Mouse (Mus musculus) stomach, postnatal 0 days (tissue): ENCODE data around the gene Serpina10. TPM values are rescaled to one million over a fixed set of nuclear protein-coding genes. Genes with fewer than 3 reads are reported as not detected.
"Not testable (repeated sequence)": the region's sequence is repeated elsewhere in the genome, so short reads cannot be mapped to it uniquely, and the experiment has no call there.

ENCODE experiments used
- ATAC-seq: fragments of 200-750 bp; cut with Nextera tagmentation; 2 replicates; pipeline ENCODE4 v1.8.0; 2017; ENCODE audit not compliant: low FRiP score, low TSS enrichment
- DNase-seq: peaks from one replicate; pipeline ENCODE4 v3.0.0-alpha.2; 2016; ENCODE audit warnings: low spot score
- H3K27ac ChIP-seq: fragments of 300-500 bp; sonication (generic); replicated peaks from 2 replicates; pipeline ENCODE4 v1.5.1; 2014; ENCODE audit warnings: mild to moderate bottlenecking, control low read depth
- H3K27me3 ChIP-seq: fragments of 300-500 bp; sonication (generic); 2 replicates; pipeline ENCODE4 v1.6.1; 2014; ENCODE audit warnings: low read length; ENCODE audit not compliant: control insufficient read depth, insufficient read depth
- H3K36me3 ChIP-seq: fragments of 300-500 bp; sonication (generic); 2 replicates; pipeline ENCODE4 v1.6.1; 2014; ENCODE audit warnings: low read length, mixed read lengths; ENCODE audit not compliant: control insufficient read depth, insufficient read depth
- H3K4me1 ChIP-seq: fragments of 300-500 bp; sonication (generic); replicated peaks from 2 replicates; pipeline ENCODE4 v1.6.1; 2014; ENCODE audit warnings: antibody characterized with exemption; ENCODE audit not compliant: control insufficient read depth, insufficient read depth
- H3K4me2 ChIP-seq: fragments of 300-500 bp; sonication (generic); replicated peaks from 2 replicates; pipeline ENCODE4 v1.6.1; 2014; ENCODE audit warnings: low read depth, mild to moderate bottlenecking, control low read depth, moderate library complexity
- H3K4me3 ChIP-seq: fragments of 300-500 bp; sonication (generic); 2 replicates; pipeline ENCODE4 v1.5.1; 2014; ENCODE audit warnings: low read depth, low read length, control low read depth
- H3K9ac ChIP-seq: fragments of 300-500 bp; sonication (generic); 2 replicates; pipeline ENCODE4 v1.6.1; 2014; ENCODE audit warnings: mild to moderate bottlenecking, low read length, control low read depth, mixed read lengths
- H3K9me3 ChIP-seq: fragments of 300-500 bp; sonication (generic); 2 replicates; pipeline ENCODE4 v1.6.1; 2016; ENCODE audit warnings: low read length; ENCODE audit not compliant: control insufficient read depth
- CTCF ChIP-seq: IDR thresholded peaks from 2 replicates; pipeline ENCODE4 v1.5.1; 2016; ENCODE audit warnings: antibody characterized with exemption, low read depth, mild to moderate bottlenecking, moderate library complexity
- EP300 ChIP-seq: optimal IDR thresholded peaks from 2 replicates; pipeline ENCODE3; 2016; ENCODE audit warnings: antibody characterized with exemption
- WGBS: fragments of 180-500 bp; shearing (Covaris S2); extraction: QIAGEN DNeasy Blood & Tissue Kit; methylation state at CpG from one replicate; pipeline ENCODE4 v1.1.7; 2014; 5-methylcytosine and 5-hydroxymethylcytosine counted together
- polyA plus RNA-seq: library from polyadenylated mRNA; unstranded; fragments of >200 nt; fragmentation: Nextera tagmentation; extraction: Ambion mirVana; gene quantifications from 2 replicates; pipeline ENCODE4 v1.2.1, GENCODE M21; 2015

The Serpina10 gene
- 0.10 and 0.13 TPM in 2 replicates for polyA plus RNA-seq

DNA sequence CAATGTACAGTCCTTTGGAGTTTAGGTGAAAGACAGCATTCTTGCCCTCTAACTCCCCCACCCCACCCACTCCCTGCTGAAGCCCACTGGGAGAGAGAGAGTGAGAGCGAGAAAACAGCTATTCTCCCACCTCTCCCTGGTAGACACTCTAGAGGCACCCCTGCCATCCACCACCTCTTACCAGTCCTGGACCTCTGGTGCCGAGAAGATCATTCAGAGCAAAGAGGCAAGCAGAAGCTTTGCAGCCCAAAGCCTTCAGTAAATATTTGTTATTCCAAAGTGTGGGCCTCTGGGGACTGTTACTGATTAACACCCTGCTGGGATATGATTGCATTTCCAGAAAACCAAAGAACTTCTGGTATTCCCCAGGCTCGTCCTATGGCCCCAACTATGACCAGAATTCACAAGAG lies at the start of gene Serpina10:
Serpina10 (minus strand) TSS at position 242 of the 410 bp plus-strand sequence.
- no peak within 1 kb of the TSS for H3K27ac ChIP-seq
- H3K4me2 ChIP-seq: no peak within 1 kb of the TSS
- TF ChIP-seq CTCF (no peak), EP300 (no peak)
- H3K4me3 ChIP-seq: no peak within 1 kb of the TSS
- H3K9me3 ChIP-seq: no peaks in the 10 kb centered on the region
- H3K9ac ChIP-seq: no peak within 1 kb of the TSS
- ATAC-seq (no peak), DNase-seq (no peak)
- no peaks in the 10 kb centered on the region for H3K36me3 ChIP-seq
- no peaks in the 10 kb centered on the region for H3K4me1 ChIP-seq
- no peaks in the 10 kb centered on the region for H3K27me3 ChIP-seq
- 63% methylated on average over 3 of the region's 3 CpGs for WGBS

DNA sequence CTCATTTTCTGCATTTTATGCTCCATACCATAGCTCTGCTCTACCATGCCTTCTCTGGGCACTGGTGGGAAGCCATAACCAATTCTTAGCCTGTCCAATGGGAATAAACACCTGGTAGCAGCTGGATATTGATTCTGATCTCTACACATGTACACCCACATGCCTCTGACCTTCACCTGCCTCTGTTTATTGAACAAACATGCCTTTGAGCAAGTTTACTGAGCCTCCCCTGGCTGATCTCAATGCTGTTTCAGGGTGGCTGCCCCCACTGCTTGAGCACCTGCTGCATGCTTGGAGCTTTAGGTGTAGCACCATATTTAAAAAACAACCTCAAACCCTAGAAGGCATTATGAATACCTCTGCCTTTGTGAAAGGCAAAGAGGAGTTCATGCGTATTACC lies 48.6 kb upstream of the Serpina10 start:
- H3K4me1 ChIP-seq, H3K9me3 ChIP-seq, H3K27me3 ChIP-seq, H3K36me3 ChIP-seq, ATAC-seq, H3K9ac ChIP-seq, DNase-seq, H3K4me3 ChIP-seq, H3K27ac ChIP-seq, H3K4me2 ChIP-seq: not testable (repeated sequence)
- 100% methylated on average over 1 of the region's 1 CpGs for WGBS

DNA sequence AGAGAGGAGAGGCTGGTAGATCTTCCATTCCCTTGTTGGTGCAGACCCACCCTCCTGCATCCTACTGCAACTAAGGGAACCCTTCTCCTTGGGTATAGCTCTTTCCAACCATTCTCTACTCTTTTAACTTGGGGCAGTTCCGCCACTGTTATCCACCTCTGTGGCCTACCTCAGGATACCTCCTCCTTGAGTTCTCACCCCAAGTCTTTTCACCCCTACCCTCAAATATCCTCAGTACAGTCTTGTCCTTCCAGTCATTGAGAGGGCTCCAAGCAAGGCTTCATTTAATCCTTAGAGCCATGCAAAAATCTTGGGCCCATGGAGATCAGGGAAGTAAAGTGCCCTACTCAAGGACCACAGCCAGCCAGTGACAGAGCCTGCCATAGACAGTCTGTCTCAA lies 44.8 kb upstream of the Serpina10 start, which contains the start of gene Serpina16:
Serpina16 (minus strand) TSS at position 101 of the 400 bp plus-strand sequence.
- no peak for TF ChIP-seq CTCF
- no peak for TF ChIP-seq EP300

DNA sequence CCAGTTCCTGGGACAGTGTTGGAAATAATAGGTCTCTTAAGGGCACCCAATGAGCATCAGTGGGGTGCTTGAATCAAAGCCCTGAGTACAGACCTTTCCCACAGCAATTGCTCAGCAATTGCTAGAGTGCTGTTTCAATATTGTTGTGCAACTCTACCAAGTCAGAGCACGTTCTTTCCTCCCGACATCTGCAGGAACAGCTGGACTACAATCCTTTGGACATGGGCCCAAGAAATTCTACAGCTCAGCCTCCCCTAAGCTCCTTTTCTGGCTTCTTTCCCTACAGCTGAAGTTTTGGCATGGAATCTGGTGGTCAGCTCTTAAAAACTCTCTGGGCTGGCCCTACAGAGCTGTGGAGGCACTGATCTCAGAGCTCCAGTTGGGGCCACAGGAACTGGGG lies 41.9 kb upstream of the Serpina10 start:
- WGBS: 24% methylated on average over 2 of the region's 2 CpGs
- ATAC-seq: no peak; the same call in 1 of the 2 replicates
- H3K27ac ChIP-seq: no peak overlapping the region
- no peaks in the 10 kb centered on the region for H3K9me3 ChIP-seq
- H3K4me1 ChIP-seq: no peaks in the 10 kb centered on the region
- no peak overlapping the region for H3K4me3 ChIP-seq
- TF ChIP-seq CTCF: no peak
- no peak for TF ChIP-seq EP300
- H3K27me3 ChIP-seq: no peaks in the 10 kb centered on the region
- H3K9ac ChIP-seq: no peak overlapping the region
- no peak for DNase-seq
- no peak overlapping the region for H3K4me2 ChIP-seq
- H3K36me3 ChIP-seq: no peaks in the 10 kb centered on the region

More for the DNA sequence above, 44.8 kb upstream of the Serpina10 start, which contains the start of gene Serpina16:
- Histone ChIP-seq H3K4me1 (no peaks in the 10 kb centered on the region), H3K4me3 (no peak within 1 kb of the TSS), H3K9ac (no peak within 1 kb of the TSS), H3K4me2 (no peak within 1 kb of the TSS), H3K27me3 (no peaks in the 10 kb centered on the region), H3K36me3 (no peaks in the 10 kb centered on the region), H3K27ac (no peak within 1 kb of the TSS), H3K9me3 (no peaks in the 10 kb centered on the region)
- WGBS: 100% methylated on average over 1 of the region's 1 CpGs
- no peak for DNase-seq
- no peak for ATAC-seq

DNA sequence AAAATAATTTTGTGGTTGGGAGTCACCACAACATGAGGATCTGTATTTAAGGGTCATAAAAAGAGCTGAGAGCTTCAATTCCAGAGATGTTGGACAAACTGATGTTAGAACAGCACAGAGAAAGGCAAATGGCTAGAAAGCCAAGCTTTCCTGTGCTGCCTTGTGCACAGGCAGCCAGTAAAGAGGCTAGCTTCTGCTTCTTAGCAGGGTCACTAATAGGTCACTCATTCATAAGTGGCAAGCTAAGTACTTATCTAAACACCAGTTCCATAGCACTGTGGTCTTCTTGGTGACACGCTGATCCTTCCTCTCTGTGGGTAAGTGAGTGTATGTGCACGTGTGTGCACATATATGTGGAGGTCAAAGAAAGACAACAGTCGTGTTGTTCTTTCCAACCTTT lies 40.2 kb upstream of the Serpina10 start:
- WGBS: 48% methylated on average over 3 of the region's 3 CpGs
- no peaks in the 10 kb centered on the region for H3K36me3 ChIP-seq
- TF ChIP-seq EP300 (no peak), CTCF (no peak)
- H3K27ac ChIP-seq: no peak overlapping the region
- H3K4me1 ChIP-seq: no peaks in the 10 kb centered on the region
- no peak overlapping the region for H3K4me2 ChIP-seq
- no peak for DNase-seq
- H3K9me3 ChIP-seq: no peaks in the 10 kb centered on the region
- no peaks in the 10 kb centered on the region for H3K27me3 ChIP-seq
- ATAC-seq: no peak
- no peak overlapping the region for H3K4me3 ChIP-seq
- H3K9ac ChIP-seq: no peak overlapping the region

DNA sequence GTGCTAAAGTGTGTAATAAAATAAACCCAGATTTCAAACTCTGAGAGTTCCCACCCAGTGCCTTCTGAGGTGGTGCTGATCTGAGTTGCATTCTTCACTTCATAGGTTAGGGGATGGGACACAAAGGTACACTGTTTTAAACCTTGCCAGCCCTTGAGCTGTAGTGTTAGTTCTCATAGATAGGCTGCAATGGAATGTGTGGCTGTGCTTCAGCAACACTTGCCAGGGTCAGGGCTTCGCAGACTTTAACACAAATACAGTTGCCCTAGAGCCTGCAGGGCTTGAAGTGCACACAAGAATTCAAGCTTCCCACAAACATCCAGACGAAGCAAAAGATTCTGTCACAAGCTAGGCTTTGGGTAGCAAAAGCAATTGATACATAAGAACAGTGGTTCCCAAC lies 39.7 kb upstream of the Serpina10 start:
- H3K4me3 ChIP-seq: no peak overlapping the region
- no peaks in the 10 kb centered on the region for H3K4me1 ChIP-seq
- H3K9me3 ChIP-seq: no peaks in the 10 kb centered on the region
- 48% methylated on average over 2 of the region's 2 CpGs for whole genome bisulfite sequencing
- H3K27ac ChIP-seq: no peak overlapping the region
- no peak overlapping the region for H3K4me2 ChIP-seq
- ATAC-seq: no peak
- H3K36me3 ChIP-seq: no peaks in the 10 kb centered on the region
- no peak for TF ChIP-seq CTCF
- no peak for TF ChIP-seq EP300
- no peak overlapping the region for H3K9ac ChIP-seq
- DNase-seq: no peak
- no peaks in the 10 kb centered on the region for H3K27me3 ChIP-seq
